Mouse (Mus musculus) midbrain, postnatal 0 days (tissue): ENCODE measurements around the gene Cd82. TPM values are rescaled to one million over a fixed set of nuclear protein-coding genes. Genes with fewer than 3 reads are reported as not detected.

Experiments used
- ATAC-seq: fragments of 200-750 bp; cut with Nextera tagmentation; 2 replicates; pipeline ENCODE4 v1.8.0; 2017; ENCODE audit warnings: moderate number of reproducible peaks, mild to moderate bottlenecking, moderate TSS enrichment, moderate library complexity; ENCODE audit not compliant: low FRiP score
- DNase-seq: peaks from one replicate; pipeline ENCODE4 v3.0.0-alpha.2; 2015; ENCODE audit warnings: low spot score
- H3K27ac ChIP-seq: fragments of 300-500 bp; sonication (generic); 2 replicates; pipeline ENCODE4 v1.5.1; 2014; ENCODE audit warnings: low read depth, mild to moderate bottlenecking, low read length, mixed read lengths
- H3K27me3 ChIP-seq: fragments of 300-500 bp; sonication (generic); 2 replicates; pipeline ENCODE4 v1.6.1; 2014; ENCODE audit warnings: low read length, control low read depth, mixed read lengths; ENCODE audit not compliant: insufficient read depth
- H3K36me3 ChIP-seq: fragments of 300-500 bp; sonication (generic); 2 replicates; pipeline ENCODE4 v1.6.1; 2014; ENCODE audit warnings: low read length, control low read depth, mixed read lengths; ENCODE audit not compliant: insufficient read depth
- H3K4me1 ChIP-seq: fragments of 300-500 bp; sonication (generic); 2 replicates; pipeline ENCODE4 v1.6.1; 2014; ENCODE audit warnings: mild to moderate bottlenecking, control low read depth, antibody characterized with exemption, low read length, mixed read lengths; ENCODE audit not compliant: insufficient read depth
- H3K4me2 ChIP-seq: fragments of 300-500 bp; sonication (generic); 2 replicates; pipeline ENCODE4 v1.6.1; 2014; ENCODE audit warnings: low read depth, mild to moderate bottlenecking, low read length, mixed read lengths; ENCODE audit not compliant: poor library complexity, severe bottlenecking
- H3K4me3 ChIP-seq: fragments of 300-500 bp; sonication (generic); 2 replicates; pipeline ENCODE4 v1.5.1; 2014; ENCODE audit warnings: low read depth, mild to moderate bottlenecking, low read length, moderate library complexity
- H3K9ac ChIP-seq: fragments of 300-500 bp; sonication (generic); replicated peaks from 2 replicates; pipeline ENCODE4 v1.6.1; 2014; ENCODE audit warnings: mild to moderate bottlenecking, low read length, moderate library complexity, mixed read lengths; ENCODE audit not compliant: poor library complexity, severe bottlenecking
- H3K9me3 ChIP-seq: fragments of 300-500 bp; sonication (generic); 2 replicates; pipeline ENCODE4 v1.6.1; 2016; ENCODE audit warnings: low read length, control low read depth
- CTCF ChIP-seq: IDR thresholded peaks from 2 replicates; pipeline ENCODE4 v1.5.1; 2016; ENCODE audit warnings: antibody characterized with exemption, mild to moderate bottlenecking
- WGBS: fragments of 180-500 bp; shearing (Covaris S2); extraction: QIAGEN DNeasy Blood & Tissue Kit; methylation state at CpG from one replicate; pipeline ENCODE4 v1.1.7; 2014; 5-methylcytosine and 5-hydroxymethylcytosine counted together
- polyA plus RNA-seq: library from polyadenylated mRNA; unstranded; fragments of >200 nt; fragmentation: Nextera tagmentation; extraction: Ambion mirVana; gene quantifications from 2 replicates; pipeline ENCODE4 v1.2.1, GENCODE M21; 2015
- total RNA-seq: library from RNA; depleted of rRNA; stranded (reverse); fragments of >200 nt; gene quantifications from 2 replicates; pipeline ENCODE4 v1.2.3, GENCODE M21; 2014

Gene Cd82
- total and polyA plus RNA-seq, 2 experiments from 2014 or later: 9.2 to 14.8 TPM

- no peak overlapping the region for H3K27ac ChIP-seq
- WGBS: 2% methylated on average over 41 of the region's 41 CpGs
- peak; percentile 67 for ATAC-seq
Observed at GRCm38 (mm10) chr2:93461869-93462714, 848 bp downstream of the Cd82 start.

GRCm38 (mm10) chr2:93460786-93461469, 2.0 kb downstream of the Cd82 start:
- ATAC-seq: no peak
- Histone ChIP-seq H3K4me1 (0 out of 2 replicates have a peak, but pooled peaks cover 4% of the 10 kb centered on the region), H3K27ac (no peak overlapping the region), H3K4me2 (no peak overlapping the region), H3K36me3 (no peaks in the 10 kb centered on the region), H3K4me3 (no peak overlapping the region), H3K27me3 (peaks cover 15% of the 10 kb centered on the region; the same call in 1 of the 2 replicates), H3K9me3 (no peaks in the 10 kb centered on the region), H3K9ac (no peak overlapping the region)
- DNase-seq: no peak
- no peak for TF ChIP-seq CTCF
- WGBS: 88% methylated on average over 6 of the region's 6 CpGs

More at GRCm38 (mm10) chr2:93461869-93462714, 848 bp downstream of the Cd82 start:
- no peak for TF ChIP-seq CTCF
- peaks cover 15% of the 10 kb centered on the region; the same call in 1 of the 2 replicates for H3K27me3 ChIP-seq
- peak; percentile 74 for DNase-seq
- no peaks in the 10 kb centered on the region for H3K36me3 ChIP-seq
- H3K9me3 ChIP-seq: no peaks in the 10 kb centered on the region
- 0 out of 2 replicates have a peak, but pooled peaks cover 4% of the 10 kb centered on the region for H3K4me1 ChIP-seq
- H3K4me2 ChIP-seq: peak overlapping the region; percentile 78
- H3K4me3 ChIP-seq: peak overlapping the region; percentile 36
- peak overlapping the region; percentile 19 for H3K9ac ChIP-seq

- no peak overlapping the region for H3K27ac ChIP-seq
- H3K4me3 ChIP-seq: no peak overlapping the region
- no peak for DNase-seq
- no peak overlapping the region for H3K4me2 ChIP-seq
- 0 out of 2 replicates have a peak, but pooled peaks cover 4% of the 10 kb centered on the region for H3K4me1 ChIP-seq
- TF ChIP-seq CTCF: no peak
- ATAC-seq: no peak
- 72% methylated on average over 7 of the region's 7 CpGs for WGBS
- H3K27me3 ChIP-seq: peaks cover 13% of the 10 kb centered on the region; the same call in 1 of the 2 replicates
- no peaks in the 10 kb centered on the region for H3K9me3 ChIP-seq
- H3K36me3 ChIP-seq: no peaks in the 10 kb centered on the region
- no peak overlapping the region for H3K9ac ChIP-seq
Observed at GRCm38 (mm10) chr2:93459208-93459920, 3.6 kb downstream of the Cd82 start.

DNA sequence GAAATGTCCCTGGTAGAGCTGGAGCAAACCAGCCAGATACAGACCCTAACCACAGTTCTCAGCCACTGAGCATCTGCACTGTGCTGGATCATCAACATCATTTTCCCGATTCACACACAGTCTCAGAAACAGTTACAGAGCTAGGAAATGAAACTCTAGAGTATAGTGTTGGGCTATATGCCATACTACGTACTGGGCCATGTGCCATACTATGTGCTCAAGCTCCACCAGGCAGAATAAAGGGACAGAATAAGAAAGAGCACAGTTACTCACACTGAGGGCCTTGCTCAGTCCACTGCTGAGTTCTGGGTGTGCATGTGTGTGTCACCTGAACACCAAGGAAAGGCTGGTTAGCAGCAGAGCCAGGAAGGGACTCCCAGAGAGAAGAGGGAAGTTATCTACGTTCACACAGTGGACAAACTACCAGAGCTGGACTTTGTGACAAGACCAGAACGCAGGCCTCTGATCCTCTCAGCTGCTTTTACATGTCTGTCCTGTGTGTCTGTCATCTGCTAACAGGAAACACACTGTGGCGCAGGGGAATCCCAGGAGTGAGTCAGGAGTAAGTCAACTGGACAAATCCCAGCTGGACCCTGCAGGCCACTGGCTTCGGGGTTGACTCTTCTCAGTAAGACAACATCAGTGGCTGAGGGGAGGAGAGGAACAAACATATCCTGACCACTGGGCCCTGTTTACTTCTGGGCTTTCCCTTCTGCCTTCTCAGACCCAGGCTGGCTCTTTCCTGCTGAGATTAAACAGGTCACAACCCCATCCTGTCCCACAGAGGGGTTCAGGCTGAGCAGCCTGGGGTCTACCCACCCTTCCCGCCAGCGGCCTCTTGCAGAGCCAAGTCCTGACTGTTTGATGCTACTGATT, 4.4 kb downstream of the Cd82 start:
- Histone ChIP-seq H3K4me2 (no peak overlapping the region), H3K4me3 (no peak overlapping the region), H3K4me1 (0 out of 2 replicates have a peak, but pooled peaks cover 4% of the 10 kb centered on the region), H3K36me3 (no peaks in the 10 kb centered on the region), H3K27me3 (peaks cover 10% of the 10 kb centered on the region; the same call in 1 of the 2 replicates), H3K27ac (no peak overlapping the region), H3K9me3 (no peaks in the 10 kb centered on the region), H3K9ac (no peak overlapping the region)
- ATAC-seq (no peak), DNase-seq (no peak)
- WGBS: 69% methylated on average over 8 of the region's 8 CpGs
- no peak for TF ChIP-seq CTCF
